Mouse (Mus musculus) bone marrow, adult 2 months (tissue): ENCODE data around the gene Bst2. TPM values are rescaled to one million over a fixed set of nuclear protein-coding genes. Genes with fewer than 3 reads are reported as not detected.
"Not testable (repeated sequence)": the region's sequence is repeated elsewhere in the genome, so short reads cannot be mapped to it uniquely, and the experiment has no call there.

Experiments
- H3K27ac ChIP-seq: fragments of 200-500 bp; 2 replicates; pipeline ENCODE4 v1.5.1; 2012; ENCODE audit warnings: low read depth, mild to moderate bottlenecking, control low read depth, inconsistent platforms, low read length; ENCODE audit not compliant: control insufficient read depth, poor library complexity, insufficient read depth
- H3K4me1 ChIP-seq: fragments of 200-500 bp; 2 replicates; pipeline ENCODE4 v1.6.1; 2011; ENCODE audit warnings: low read length; ENCODE audit not compliant: control insufficient read depth, insufficient read depth
- H3K4me3 ChIP-seq: fragments of 200-500 bp; replicated peaks from 2 replicates; pipeline ENCODE3; 2011; ENCODE audit warnings: mild to moderate bottlenecking, low read depth, low read length, control low read depth; ENCODE audit not compliant: control insufficient read depth
- CTCF ChIP-seq: fragments of 200-500 bp; IDR thresholded peaks from 2 replicates; pipeline ENCODE4 v1.5.1; 2011; ENCODE audit warnings: low read length, control low read depth; ENCODE audit not compliant: control insufficient read depth, insufficient read depth
- POLR2A ChIP-seq: fragments of 200-500 bp; IDR thresholded peaks from 2 replicates; pipeline ENCODE4 v1.6.1; 2011; ENCODE audit warnings: low read depth, mild to moderate bottlenecking, control low read depth, low read length, borderline replicate concordance; ENCODE audit not compliant: control insufficient read depth
- WGBS: fragments of 180-500 bp; shearing (Covaris S2); methylation state at CpG from one replicate; pipeline ENCODE4 v1.1.7; 2018; 5-methylcytosine and 5-hydroxymethylcytosine counted together
- polyA plus RNA-seq: library from polyadenylated mRNA; stranded (reverse); fragments of >200 nt; gene quantifications from 2 replicates; pipeline ENCODE4 v1.2.4, GENCODE M21; 2011; ENCODE audit warnings: low replicate concordance; ENCODE audit not compliant: missing spikeins, insufficient read depth, insufficient read length

Bst2 gene
- polyA plus RNA-seq, 1 experiment: 103 TPM

- no peaks in the 10 kb centered on the region; the same call in 1 of the 2 replicates for H3K4me1 ChIP-seq
- no peak for TF ChIP-seq POLR2A
- TF ChIP-seq CTCF: peak; percentile 92
- WGBS: 3% methylated on average over 17 of the region's 17 CpGs
- H3K4me3 ChIP-seq: no peak overlapping the region
- H3K27ac ChIP-seq: no peak overlapping the region
These were observed 15.6 kb downstream of the Bst2 start for GRCm38 (mm10) chr8:71521634-71522033.

- not testable (repeated sequence) for H3K27ac ChIP-seq, H3K4me1 ChIP-seq, H3K4me3 ChIP-seq
- 13% methylated on average over 10 of the region's 10 CpGs for WGBS
- TF ChIP-seq CTCF: peak; percentile 43
These were observed 18.0 kb downstream of the Bst2 start for GRCm38 (mm10) chr8:71519037-71519825.

DNA sequence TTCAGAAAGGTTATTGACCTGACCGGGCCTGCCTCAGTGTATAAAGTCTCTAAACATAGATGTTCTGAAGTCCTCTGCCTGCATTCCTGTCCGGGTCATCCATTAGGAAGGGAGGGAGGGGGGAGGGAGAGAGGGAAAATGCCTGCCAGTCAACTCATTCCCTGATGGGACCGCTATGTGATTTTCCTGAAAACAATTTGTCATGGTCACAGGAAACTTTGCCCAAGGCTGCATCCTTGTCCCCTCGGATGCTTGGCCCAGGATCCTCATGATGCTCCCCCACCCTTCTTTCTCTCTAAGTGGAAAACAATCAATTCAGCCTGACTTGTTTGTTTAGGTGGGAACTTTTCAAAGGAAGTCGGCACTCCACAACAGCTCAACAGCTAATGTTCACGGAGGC is 20.5 kb downstream of the Bst2 start:
- no peak overlapping the region for H3K27ac ChIP-seq
- no peak for TF ChIP-seq CTCF
- TF ChIP-seq POLR2A: no peak
- WGBS: 70% methylated on average over 6 of the region's 6 CpGs
- no peak overlapping the region for H3K4me3 ChIP-seq
- H3K4me1 ChIP-seq: no peaks in the 10 kb centered on the region; the same call in 1 of the 2 replicates

DNA sequence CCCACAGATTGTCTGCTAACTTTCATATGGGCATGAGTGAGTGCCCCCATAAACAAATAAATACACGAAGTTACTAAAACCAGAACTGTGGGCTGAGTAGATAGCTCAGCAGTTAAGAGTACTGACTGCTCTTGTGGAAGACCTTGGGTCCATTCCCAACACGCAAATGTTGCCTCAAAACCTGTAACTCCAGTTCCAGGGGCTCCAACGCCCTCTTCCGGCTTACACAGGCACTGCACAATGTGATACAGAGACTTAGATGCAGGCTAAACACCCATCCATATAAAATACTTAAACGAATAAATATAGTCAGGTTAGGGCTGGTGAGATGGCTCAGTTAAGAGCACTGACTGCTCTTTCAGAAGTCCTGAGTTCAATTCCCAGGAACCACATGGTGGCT is 22.2 kb downstream of the Bst2 start:
- no peak overlapping the region for H3K4me3 ChIP-seq
- WGBS: 71% methylated on average over 5 of the region's 5 CpGs
- H3K27ac ChIP-seq: no peak overlapping the region
- no peak for TF ChIP-seq POLR2A
- peaks cover 1% of the 10 kb centered on the region for H3K4me1 ChIP-seq

DNA sequence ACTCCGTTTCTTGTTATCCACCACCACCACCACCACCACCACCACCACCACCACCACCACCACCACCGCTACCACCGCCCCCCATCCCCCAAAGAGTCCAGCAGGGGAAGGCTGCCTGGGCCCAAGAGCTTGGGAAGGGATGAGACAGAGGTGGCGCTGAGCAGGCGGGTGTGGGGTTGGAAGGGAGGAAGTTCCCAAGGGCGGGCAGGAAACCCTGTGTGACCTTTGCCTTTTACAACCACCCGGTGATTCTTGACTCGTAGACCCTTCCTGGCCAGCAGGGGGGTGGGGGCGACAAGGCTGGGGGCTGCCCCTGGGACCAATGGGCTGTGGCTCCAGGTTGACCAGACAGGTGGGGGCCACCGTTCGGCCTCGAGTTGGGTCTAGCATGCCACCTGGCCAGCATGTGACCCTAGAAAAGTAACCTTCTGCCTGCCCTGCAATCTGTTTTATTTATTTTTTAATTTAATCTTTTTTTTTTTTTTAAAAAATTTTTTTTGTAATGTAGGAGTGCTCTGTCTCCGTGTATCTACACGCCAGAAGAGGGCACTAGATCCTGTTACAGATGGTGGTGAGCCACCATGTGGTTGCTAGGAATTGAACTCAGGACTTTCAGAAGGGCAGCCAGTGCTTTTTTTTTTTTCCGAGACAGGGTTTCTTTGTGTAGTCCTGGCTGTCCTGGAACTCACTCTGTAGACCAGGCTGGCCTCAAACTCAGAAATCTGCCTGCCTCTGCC is 24.1 kb downstream of the Bst2 start:
- TF ChIP-seq CTCF (no peak), POLR2A (no peak)
- Histone ChIP-seq H3K27ac (no peak overlapping the region), H3K4me3 (no peak overlapping the region), H3K4me1 (peaks cover 1% of the 10 kb centered on the region)
- 23% methylated on average over 15 of the region's 15 CpGs for WGBS

- Histone ChIP-seq H3K27ac (no peak within 1 kb of the TSS; the same call in 1 of the 2 replicates), H3K4me1 (peaks cover 1% of the 10 kb centered on the region), H3K4me3 (peak within 1 kb of the TSS; percentile 13)
- TF ChIP-seq POLR2A (no peak), CTCF (no peak)
- 1% methylated on average over 14 of the region's 14 CpGs for WGBS
These were observed 25.6 kb downstream of the Bst2 start, which contains the start of gene Plvap for GRCm38 (mm10) chr8:71511644-71512043. TSS of gene Plvap (minus strand) at chr8:71511752.

GRCm38 (mm10) chr8:71509316-71509715 is 27.9 kb downstream of the Bst2 start:
- 70% methylated on average over 2 of the region's 2 CpGs for WGBS
- TF ChIP-seq CTCF (no peak), POLR2A (no peak)
- Histone ChIP-seq H3K4me3 (no peak overlapping the region), H3K4me1 (peaks cover 1% of the 10 kb centered on the region), H3K27ac (no peak overlapping the region)

DNA sequence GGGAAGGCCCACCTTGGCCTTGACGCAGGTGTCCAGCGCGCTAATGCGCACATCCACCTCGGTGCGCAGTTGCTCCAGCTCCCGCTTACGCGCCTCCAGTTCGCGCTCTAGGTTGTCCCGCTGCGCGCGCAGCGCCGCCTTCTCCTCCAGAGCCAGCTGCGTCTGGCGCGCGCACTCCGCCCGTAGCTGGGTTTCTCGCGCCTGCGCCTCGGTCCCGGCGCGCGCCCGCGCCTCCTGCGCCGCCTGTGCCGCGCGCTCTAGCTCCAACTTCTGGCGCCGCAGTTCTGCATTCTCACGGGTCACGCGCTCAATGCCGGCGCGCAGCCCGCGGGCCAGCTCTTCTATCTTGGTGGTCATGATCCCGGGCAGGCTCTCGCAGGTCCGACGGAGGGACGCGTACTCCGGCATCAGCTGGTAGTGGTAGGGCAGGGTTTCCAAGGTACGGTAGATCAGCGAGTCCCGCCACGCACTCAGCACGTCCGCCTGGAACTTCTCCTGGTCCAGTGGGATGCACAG is 29.6 kb downstream of the Bst2 start:
- Histone ChIP-seq H3K4me3 (no peak overlapping the region), H3K27ac (no peak overlapping the region), H3K4me1 (peaks cover 1% of the 10 kb centered on the region)
- TF ChIP-seq CTCF: no peak
- TF ChIP-seq POLR2A: no peak; the same call in 1 of the 2 replicates
- 1% methylated on average over 61 of the region's 61 CpGs for WGBS
